Mouse (Mus musculus): ENCODE data around the gene Prpf40b.
"Not testable (repeated sequence)": the region's sequence is repeated elsewhere in the genome, so short reads cannot be mapped to it uniquely, and the experiment has no call there.

Gene Prpf40b

DNA sequence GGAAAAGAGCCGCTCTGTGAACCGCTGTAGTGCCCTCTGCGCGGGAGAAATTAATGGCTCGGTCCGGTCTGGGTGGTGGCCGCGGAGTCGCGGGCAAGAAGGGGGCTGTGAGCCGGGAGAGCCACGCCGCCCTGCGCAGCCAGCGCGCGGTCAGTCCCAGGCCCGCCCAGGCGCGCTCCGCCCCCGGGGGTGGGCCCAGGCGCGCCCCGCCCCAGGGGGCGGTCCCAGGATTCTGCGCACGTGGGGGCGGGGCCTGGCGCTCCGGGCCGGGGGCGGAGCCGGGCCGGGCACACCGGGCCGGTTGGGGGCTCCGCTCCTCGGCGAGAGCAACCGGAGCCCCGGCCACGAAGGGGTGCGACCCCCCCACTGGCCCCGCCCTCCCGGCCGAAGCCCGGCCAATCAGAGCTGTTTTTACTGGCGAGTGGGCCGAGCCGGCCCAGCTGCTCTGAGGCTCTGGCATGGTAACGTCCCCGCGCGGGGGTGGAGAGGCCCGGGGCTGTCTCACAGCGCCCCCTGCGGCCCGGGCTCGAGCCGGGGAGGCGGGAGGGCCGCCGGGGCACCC lies at the start of gene Prpf40b:
Prpf40b (plus strand) TSS at position 275 of the 562 bp plus-strand sequence.
- peak; percentile 93 for DNase-seq

- DNase-seq, result not testable (repeated sequence)
Measured at GRCm38 (mm10) chr15:99246736-99247135, 48.2 kb upstream of the Prpf40b start.

DNA sequence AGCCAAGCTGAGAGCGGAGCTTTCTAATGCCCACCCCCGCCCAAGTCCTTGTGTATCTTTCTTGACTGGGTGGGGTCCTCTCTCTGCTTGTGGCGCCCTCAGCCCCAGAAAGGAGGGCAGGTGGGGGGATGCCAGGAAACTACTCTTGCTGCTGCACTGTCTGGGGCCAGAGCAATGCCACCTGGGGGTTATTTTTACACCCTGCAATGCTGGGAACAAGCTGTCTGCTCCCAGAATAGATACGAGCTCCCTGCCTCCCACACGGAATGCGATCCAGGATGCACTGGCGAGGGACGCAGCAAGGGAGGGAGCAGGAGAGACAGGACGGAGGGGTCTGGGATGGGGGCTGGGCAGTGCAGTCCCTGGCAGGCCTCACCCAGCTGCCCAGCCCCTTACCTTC lies 45.9 kb upstream of the Prpf40b start:
- DNase-seq, result no peak

- no peak for DNase-seq
Measured at GRCm38 (mm10) chr15:99249938-99250337, 44.9 kb upstream of the Prpf40b start.

GRCm38 (mm10) chr15:99251111-99251510 lies 43.8 kb upstream of the Prpf40b start:
- DNase-seq, result peak; percentile 13

- peak; percentile 98 for DNase-seq
Measured at GRCm38 (mm10) chr15:99251626-99252380, 43.1 kb upstream of the Prpf40b start, which contains the start of gene Mcrs1. Mcrs1 (minus strand) TSS chr15:99251961.

DNA sequence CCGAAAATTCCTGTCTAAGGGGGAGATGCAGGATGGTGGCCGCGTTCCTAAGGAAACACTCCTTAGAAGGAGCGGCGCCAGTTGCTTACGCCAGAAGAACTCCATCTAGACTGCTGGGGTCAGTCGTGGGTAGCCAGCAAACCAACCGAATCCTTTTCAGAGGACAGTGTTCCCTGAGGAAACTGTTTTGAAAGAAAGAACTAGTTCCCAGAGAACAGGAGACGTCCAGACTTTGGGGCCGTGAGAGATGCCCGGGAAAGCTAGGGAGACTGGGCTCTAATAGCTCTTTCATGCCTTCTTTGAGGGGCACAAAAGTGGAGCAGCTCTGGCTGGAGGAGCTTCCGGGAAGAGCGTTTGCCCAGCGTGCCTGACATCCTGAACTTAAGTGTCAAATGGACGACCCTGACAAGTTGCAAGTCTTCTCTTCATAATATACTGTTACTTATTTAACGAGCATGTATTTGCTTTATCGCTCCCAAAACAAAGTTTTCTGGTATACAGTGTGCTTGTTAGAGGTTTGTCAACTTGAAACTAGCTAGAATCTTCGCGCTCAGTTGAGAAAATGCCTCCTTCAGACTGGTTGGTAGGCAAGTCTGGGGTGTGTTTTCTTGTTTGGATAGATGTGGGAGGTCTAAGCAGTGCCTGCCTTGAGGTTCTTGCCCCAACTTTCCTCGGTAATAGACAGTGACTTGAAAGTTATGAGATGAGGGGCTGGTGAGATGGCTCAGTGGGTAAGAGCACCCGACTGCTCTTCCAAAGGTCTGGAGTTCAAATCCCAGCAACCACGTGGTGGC lies 42.3 kb upstream of the Prpf40b start:
- peak; percentile 75 for DNase-seq

DNA sequence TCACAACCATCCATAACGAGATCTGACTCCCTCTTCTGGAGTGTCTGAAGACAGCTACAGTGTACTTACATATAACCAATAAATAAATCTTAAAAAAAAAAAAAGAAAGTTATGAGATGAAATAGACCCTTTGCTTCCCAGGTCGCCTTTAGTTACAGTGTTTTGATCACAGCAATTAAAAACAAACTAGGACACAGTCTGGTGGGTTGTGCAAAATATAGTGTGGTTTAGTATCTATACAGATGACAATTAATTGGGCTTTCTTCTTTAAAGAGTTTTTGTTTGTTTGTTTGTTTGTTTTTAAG lies 41.8 kb upstream of the Prpf40b start:
- not testable (repeated sequence) for DNase-seq

- no peak for DNase-seq
Measured at GRCm38 (mm10) chr15:99253772-99254171, 41.1 kb upstream of the Prpf40b start.

DNA sequence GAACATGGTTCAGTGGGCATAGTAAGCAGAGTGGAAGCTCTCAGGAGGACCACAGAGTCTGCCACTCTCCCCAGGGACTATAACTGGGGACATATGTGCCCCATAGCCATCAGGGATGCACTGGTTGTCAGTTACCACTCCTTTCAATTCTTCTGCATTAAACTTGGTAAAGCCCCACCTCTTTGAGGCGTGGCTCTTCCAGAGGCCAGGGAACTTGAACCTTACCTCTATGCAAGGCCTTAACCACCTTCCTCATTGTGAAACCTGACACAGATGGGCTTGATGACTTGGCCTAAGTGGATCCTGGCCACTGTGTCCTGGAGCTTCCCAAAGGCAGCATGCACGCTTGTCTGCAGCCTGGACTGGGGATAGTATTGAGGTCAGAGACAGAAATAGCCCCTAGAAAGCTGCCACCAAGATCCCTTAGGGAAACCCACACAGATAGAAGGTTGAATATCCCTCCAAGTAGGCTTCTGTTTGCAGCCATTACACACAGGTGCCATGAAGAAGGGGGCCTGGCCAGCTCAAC lies 40.3 kb upstream of the Prpf40b start:
- DNase-seq, result no peak

- no peak for DNase-seq
Measured at GRCm38 (mm10) chr15:99255241-99255749, 39.6 kb upstream of the Prpf40b start.

- DNase-seq, result peak; percentile 10
Measured at GRCm38 (mm10) chr15:99259167-99259729, 35.6 kb upstream of the Prpf40b start.

GRCm38 (mm10) chr15:99259730-99260252 lies 35.1 kb upstream of the Prpf40b start:
- peak; percentile 80 for DNase-seq

- DNase-seq, result no peak
Measured at GRCm38 (mm10) chr15:99262702-99263101, 32.2 kb upstream of the Prpf40b start.

DNA sequence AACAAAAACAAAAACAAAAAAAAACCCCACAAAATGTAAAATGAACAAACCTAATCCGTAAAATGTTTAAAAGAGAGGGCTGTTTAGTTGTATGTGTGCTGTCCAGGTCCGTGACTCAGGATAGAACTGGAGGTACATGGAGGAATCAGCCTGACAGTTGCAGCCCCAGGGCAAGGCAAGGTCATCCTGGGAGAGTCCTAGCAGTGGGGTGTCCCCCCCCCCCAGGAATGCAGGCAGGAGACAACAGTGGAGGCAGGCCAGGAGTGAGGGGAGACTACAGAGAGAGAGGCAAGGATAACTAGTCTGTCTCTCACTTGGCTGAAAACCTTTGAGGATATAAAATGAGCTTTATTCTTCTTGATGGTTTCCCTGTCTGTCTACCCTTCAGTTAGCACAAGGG lies 30.5 kb upstream of the Prpf40b start:
- DNase-seq, result no peak

DNA sequence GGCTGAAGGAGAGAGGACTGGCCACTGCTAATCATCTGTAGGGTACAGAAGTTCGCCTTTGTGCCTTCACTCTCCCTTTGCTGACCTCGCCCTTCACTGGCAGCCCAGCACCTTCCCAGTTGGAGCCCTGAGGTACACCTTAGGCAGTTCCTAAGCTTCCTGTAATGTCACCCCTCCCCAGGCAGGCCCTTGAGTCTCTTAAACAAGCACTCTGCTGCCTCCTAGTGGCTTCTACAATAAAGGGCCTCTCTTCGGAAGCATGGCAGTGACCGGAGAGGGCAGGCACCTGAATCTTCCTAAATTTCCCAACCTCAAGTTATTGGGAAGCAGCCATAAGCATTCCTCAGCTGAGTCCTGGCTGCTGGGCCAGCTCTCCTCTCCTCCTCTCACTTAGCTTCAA lies 29.2 kb upstream of the Prpf40b start:
- DNase-seq, result peak; percentile 86

DNA sequence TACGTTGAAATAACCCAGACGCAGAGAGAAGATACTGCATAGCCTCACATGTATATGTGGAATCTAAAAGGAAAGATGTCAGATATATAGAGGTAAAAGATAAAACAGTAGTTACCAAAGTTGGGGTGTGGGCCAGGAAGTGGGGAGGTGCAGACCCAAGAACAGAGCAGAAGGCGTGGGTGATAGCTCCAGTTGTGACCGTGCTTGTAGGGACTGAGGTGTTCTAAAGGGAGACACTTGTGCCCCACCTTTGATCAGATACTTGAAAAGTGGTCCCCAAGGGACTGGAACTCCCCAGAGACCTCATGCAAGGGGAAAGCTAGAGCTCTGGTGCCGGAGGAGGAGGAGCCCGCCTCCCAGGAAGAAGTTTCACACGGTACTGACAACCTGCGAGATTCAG lies 18.8 kb upstream of the Prpf40b start:
- DNase-seq, result no peak

GRCm38 (mm10) chr15:99278271-99278670 lies 16.6 kb upstream of the Prpf40b start:
- DNase-seq, result no peak

DNA sequence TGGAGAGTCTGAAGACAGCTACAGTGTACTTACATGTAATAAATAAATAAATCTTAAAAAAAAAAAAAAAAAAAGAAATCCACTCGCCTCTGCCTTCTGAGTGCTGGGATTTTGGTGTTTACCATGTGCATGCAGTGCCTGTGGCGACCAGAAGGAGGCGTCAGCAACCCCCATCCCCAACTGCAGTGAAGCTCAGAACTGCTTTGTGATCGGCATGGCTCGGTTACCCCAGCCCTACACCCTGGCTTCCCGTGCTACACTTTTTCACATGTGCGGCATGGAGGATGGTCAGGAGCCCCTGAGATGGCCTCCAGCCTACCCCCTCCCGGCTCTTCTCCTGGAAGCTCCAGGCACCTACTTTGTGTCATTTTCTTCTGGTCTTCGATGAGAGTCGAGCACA lies 11.4 kb upstream of the Prpf40b start:
- DNase-seq, result peak; percentile 24

- peak; percentile 19 for DNase-seq
Measured at GRCm38 (mm10) chr15:99284527-99285188, 10.2 kb upstream of the Prpf40b start.

GRCm38 (mm10) chr15:99285189-99285535 lies 9.7 kb upstream of the Prpf40b start:
- no peak for DNase-seq

DNA sequence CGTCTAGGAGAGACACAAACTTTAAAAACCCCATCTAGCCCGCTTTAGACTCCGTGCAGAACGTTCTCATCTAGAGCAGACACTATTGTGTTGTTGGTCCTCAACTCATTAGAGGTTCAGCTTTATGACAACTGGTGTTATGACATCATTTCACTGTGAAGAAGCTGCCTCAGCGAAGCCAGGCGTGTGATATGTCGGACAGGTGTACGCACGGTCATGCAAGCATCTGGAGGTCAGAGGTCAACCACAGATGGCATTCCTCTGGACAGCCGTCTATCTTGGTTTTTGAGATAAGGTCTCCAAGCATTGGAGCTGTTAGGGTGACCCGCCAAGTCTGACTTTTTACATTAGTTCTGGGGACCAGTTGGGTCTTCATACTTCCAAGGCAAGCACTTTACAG lies 4.3 kb upstream of the Prpf40b start:
- no peak for DNase-seq
